Mouse (Mus musculus) lung, postnatal 0 days (tissue): ENCODE results near the gene Glyctk.

ENCODE experiments used
- CTCF ChIP-seq: IDR thresholded peaks from 2 replicates; pipeline ENCODE4 v1.5.1; 2016; ENCODE audit warnings: antibody characterized with exemption, mild to moderate bottlenecking
- EP300 ChIP-seq: IDR thresholded peaks from 2 replicates; pipeline ENCODE4 v1.6.1; 2016; ENCODE audit warnings: antibody characterized with exemption, mild to moderate bottlenecking, control low read depth

DNA sequence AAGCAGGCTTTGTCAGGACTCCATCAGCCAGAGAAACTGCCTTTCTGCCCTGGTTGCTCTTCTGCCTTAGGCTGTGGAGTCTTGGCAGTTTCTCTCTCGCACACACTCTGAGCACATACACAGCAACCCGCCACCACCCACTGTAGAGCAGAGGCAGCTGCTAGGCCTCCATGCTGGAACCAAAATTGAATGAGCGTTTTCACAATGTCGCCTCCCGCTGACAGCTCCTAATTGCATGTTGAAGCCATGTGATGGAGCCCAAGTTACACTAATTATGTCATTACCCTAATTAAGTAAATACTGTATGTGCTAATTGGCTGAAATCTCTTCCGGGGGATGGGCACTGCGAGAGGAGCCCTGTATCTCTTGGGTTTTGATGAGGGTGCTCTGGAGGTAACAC lies 13.8 kb downstream of the Glyctk start:
- no peak for TF ChIP-seq CTCF
- TF ChIP-seq EP300: no peak
